Mouse (Mus musculus): ENCODE data around the gene Ankrd55. TPM values are rescaled to one million over a fixed set of nuclear protein-coding genes. Genes with fewer than 3 reads are reported as not detected.

The Ankrd55 gene
- total and polyA plus RNA-seq, 3 experiments = not detected

DNA sequence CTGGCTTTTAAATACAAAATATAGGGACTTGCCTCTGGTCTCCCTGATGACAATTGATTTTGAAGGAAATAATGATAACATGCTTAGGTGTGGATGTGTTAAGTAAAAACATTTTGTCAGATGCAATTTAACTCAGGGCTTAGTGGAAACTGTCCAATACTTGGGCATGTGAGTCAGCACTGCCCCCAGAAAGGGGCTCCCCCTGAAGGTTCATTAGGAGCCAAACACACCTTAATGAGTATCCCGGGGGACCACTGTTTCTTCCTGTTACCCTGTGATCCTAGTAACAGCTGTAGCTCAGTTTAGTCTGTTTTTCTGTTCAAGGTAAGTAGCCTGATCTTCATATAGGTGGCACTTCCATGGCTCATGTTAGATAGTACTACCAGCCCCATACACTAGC is 102.0 kb downstream of the Ankrd55 start:
- TF ChIP-seq SIN3A (IDR thresholded peaks at IDR 0.05; ENCODE audit: low read length) = no peak
- no peak for TF ChIP-seq MYC (IDR thresholded peaks at IDR 0.05; ENCODE audit: low read depth, low read length)
- Histone ChIP-seq H3K27ac (ENCODE audit: control insufficient read depth, low read depth, low read length) (no peak overlapping the region), H3K4me1 (ENCODE audit: control insufficient read depth in 1 of 2, insufficient read depth in 2 of 2, low read length in 2 of 2) (no peaks in the 10 kb centered on the region), H3K9ac (ENCODE audit: control insufficient read depth, low read depth, low read length, poor library complexity, severe bottlenecking) (no peak overlapping the region), H3K9me3 (replicated peaks; ENCODE audit: insufficient read depth, low read length) (no peaks in the 10 kb centered on the region), H3K27me3 (ENCODE audit: control insufficient read depth in 1 of 2, insufficient read depth in 2 of 2, low read length in 2 of 2) (peaks cover 8 to 12% of the 10 kb centered on the region in 2 experiments), H3K36me3 (ENCODE audit: control insufficient read depth in 1 of 2, insufficient read depth in 2 of 2, low read length in 2 of 2) (no peaks in the 10 kb centered on the region), H3K4me3 (ENCODE audit: control insufficient read depth in 1 of 2, insufficient read depth in 1 of 2, low read depth in 2 of 2, low read length in 2 of 2) (no peak overlapping the region), H3K79me2 (ENCODE audit: control insufficient read depth, insufficient read depth, low read length, poor library complexity) (no peaks in the 10 kb centered on the region)
- no peak for DNase-seq (ENCODE audit: low read depth, low spot score)

GRCm38 (mm10) chr13:112391354-112391753 is 103.1 kb downstream of the Ankrd55 start:
- no peak for DNase-seq (ENCODE audit: low read depth, low spot score)
- Histone ChIP-seq H3K79me2 (ENCODE audit: control insufficient read depth, insufficient read depth, low read length, poor library complexity) (no peaks in the 10 kb centered on the region), H3K4me3 (ENCODE audit: control insufficient read depth in 1 of 2, insufficient read depth in 1 of 2, low read depth in 2 of 2, low read length in 2 of 2) (no peak overlapping the region), H3K27ac (ENCODE audit: control insufficient read depth, low read depth, low read length) (no peak overlapping the region), H3K9me3 (replicated peaks; ENCODE audit: insufficient read depth, low read length) (no peaks in the 10 kb centered on the region), H3K9ac (ENCODE audit: control insufficient read depth, low read depth, low read length, poor library complexity, severe bottlenecking) (no peak overlapping the region), H3K36me3 (ENCODE audit: control insufficient read depth in 1 of 2, insufficient read depth in 2 of 2, low read length in 2 of 2) (no peaks in the 10 kb centered on the region), H3K27me3 (ENCODE audit: control insufficient read depth in 1 of 2, insufficient read depth in 2 of 2, low read length in 2 of 2) (peaks cover 8 to 10% of the 10 kb centered on the region in 2 experiments), H3K4me1 (ENCODE audit: control insufficient read depth in 1 of 2, insufficient read depth in 2 of 2, low read length in 2 of 2) (no peaks in the 10 kb centered on the region)
- TF ChIP-seq CHD2 (IDR thresholded peaks at IDR 0.05; ENCODE audit: low read length) (no peak), CHD1 (IDR thresholded peaks at IDR 0.05; ENCODE audit: low read depth, low read length) (no peak), ELF1 (IDR thresholded peaks at IDR 0.05; ENCODE audit: low read depth, low read length) (no peak), POLR2A (IDR thresholded peaks at IDR 0.05; ENCODE audit: control insufficient read depth in 1 of 2, insufficient read depth in 1 of 2, low read depth in 1 of 2, low read length in 2 of 2, poor library complexity in 1 of 2) (no peak), CTCF (IDR thresholded peaks at IDR 0.05 in 2 of 3, conservative IDR thresholded peaks at IDR 0.05 in 1 of 3; ENCODE audit: control insufficient read depth in 1 of 3, insufficient read depth in 1 of 3, low read depth in 2 of 3, low read length in 3 of 3, poor library complexity in 1 of 3, severe bottlenecking in 1 of 3) (no peak), USF2 (IDR thresholded peaks at IDR 0.05; ENCODE audit: borderline replicate concordance in 1 of 2, insufficient read depth in 1 of 2, low read depth in 1 of 2, low read length in 2 of 2) (no peak)

GRCm38 (mm10) chr13:112393356-112393755 is 105.1 kb downstream of the Ankrd55 start:
- H3K27me3 ChIP-seq (ENCODE audit: control insufficient read depth in 1 of 2, insufficient read depth in 2 of 2, low read length in 2 of 2) = peaks cover 10 to 11% of the 10 kb centered on the region in 2 experiments
- H3K9me3 ChIP-seq (replicated peaks; ENCODE audit: insufficient read depth, low read length) = no peaks in the 10 kb centered on the region
- H3K4me3 ChIP-seq (ENCODE audit: control insufficient read depth in 1 of 2, insufficient read depth in 1 of 2, low read depth in 2 of 2, low read length in 2 of 2) = no peak overlapping the region
- no peak for DNase-seq (ENCODE audit: low read depth, low spot score)
- no peaks in the 10 kb centered on the region for H3K79me2 ChIP-seq (ENCODE audit: control insufficient read depth, insufficient read depth, low read length, poor library complexity)
- TF ChIP-seq RAD21 (IDR thresholded peaks at IDR 0.05; ENCODE audit: low read depth, low read length) (no peak), POLR2AphosphoS2 (IDR thresholded peaks at IDR 0.05; ENCODE audit: low read length) (no peak), MYC (IDR thresholded peaks at IDR 0.05; ENCODE audit: low read depth, low read length) (no peak), ZNF384 (IDR thresholded peaks at IDR 0.05; ENCODE audit: low read depth, low read length) (no peak), SIN3A (IDR thresholded peaks at IDR 0.05; ENCODE audit: low read length) (no peak), ELF1 (IDR thresholded peaks at IDR 0.05; ENCODE audit: low read depth, low read length) (no peak), MYB (IDR thresholded peaks at IDR 0.05; ENCODE audit: low read depth, low read length) (no peak), JUND (IDR thresholded peaks at IDR 0.05; ENCODE audit: low read depth, low read length) (no peak), MAZ (IDR thresholded peaks at IDR 0.05; ENCODE audit: low read depth, low read length) (no peak), ZKSCAN1 (IDR thresholded peaks at IDR 0.05; ENCODE audit: low read depth, low read length) (no peak), HCFC1 (IDR thresholded peaks at IDR 0.05; ENCODE audit: low read depth, low read length) (no peak), GATA1 (IDR thresholded peaks at IDR 0.05; ENCODE audit: low read depth, low read length) (no peak), TBP (IDR thresholded peaks at IDR 0.05; ENCODE audit: low read depth, low read length) (no peak), NRF1 (IDR thresholded peaks at IDR 0.05; ENCODE audit: insufficient read depth, low read depth, low read length, poor library complexity, severe bottlenecking) (no peak)
- no peaks in the 10 kb centered on the region for H3K36me3 ChIP-seq (ENCODE audit: control insufficient read depth in 1 of 2, insufficient read depth in 2 of 2, low read length in 2 of 2)
- no peak overlapping the region for H3K27ac ChIP-seq (ENCODE audit: control insufficient read depth, low read depth, low read length)
- H3K9ac ChIP-seq (ENCODE audit: control insufficient read depth, low read depth, low read length, poor library complexity, severe bottlenecking) = no peak overlapping the region
- H3K4me1 ChIP-seq (ENCODE audit: control insufficient read depth in 1 of 2, insufficient read depth in 2 of 2, low read length in 2 of 2) = no peaks in the 10 kb centered on the region
